Mouse (Mus musculus) liver, adult 2 months (tissue): ENCODE results near the gene Usp20. TPM values are rescaled to one million over a fixed set of nuclear protein-coding genes. Genes with fewer than 3 reads are reported as not detected.

Experiments used
- DNase-seq: peaks from one replicate; pipeline ENCODE4 v3.0.0-alpha.2; 2011; ENCODE audit warnings: low read depth, low spot score; ENCODE audit errors: extremely low read depth
- H3K27ac ChIP-seq: fragments of 200-500 bp; replicated peaks from 2 replicates; pipeline ENCODE4 v1.5.1; 2012; ENCODE audit warnings: low read depth, mild to moderate bottlenecking, control low read depth, inconsistent platforms, low read length; ENCODE audit not compliant: insufficient read depth
- H3K27me3 ChIP-seq: fragments of 200-500 bp; 2 replicates; pipeline ENCODE4 v1.6.1; 2012; ENCODE audit warnings: mild to moderate bottlenecking, moderate library complexity, low read length, inconsistent platforms; ENCODE audit not compliant: control insufficient read depth, insufficient read depth
- H3K36me3 ChIP-seq: fragments of 200-500 bp; 2 replicates; pipeline ENCODE4 v1.6.1; 2012; ENCODE audit warnings: low read length, inconsistent platforms; ENCODE audit not compliant: control insufficient read depth, insufficient read depth
- H3K4me1 ChIP-seq: fragments of 200-500 bp; 2 replicates; pipeline ENCODE4 v1.6.1; 2011; ENCODE audit warnings: low read length; ENCODE audit not compliant: control insufficient read depth, insufficient read depth
- H3K4me3 ChIP-seq: fragments of 200-500 bp; 2 replicates; pipeline ENCODE4 v1.5.1; 2011; ENCODE audit warnings: low read depth, mild to moderate bottlenecking, control low read depth, low read length, moderate library complexity; ENCODE audit not compliant: insufficient read depth
- H3K79me2 ChIP-seq: fragments of 200-500 bp; 2 replicates; pipeline ENCODE4 v1.6.1; 2012; ENCODE audit warnings: inconsistent platforms, mild to moderate bottlenecking, low read length, moderate library complexity; ENCODE audit not compliant: control insufficient read depth, insufficient read depth
- H3K9ac ChIP-seq: fragments of 200-500 bp; 2 replicates; pipeline ENCODE4 v1.6.1; 2012; ENCODE audit warnings: low read depth, mild to moderate bottlenecking, control low read depth, inconsistent platforms, low read length
- CTCF ChIP-seq: fragments of 200-500 bp; IDR thresholded peaks from 2 replicates; pipeline ENCODE4 v1.5.1; 2011; ENCODE audit warnings: low read depth, low read length, control low read depth
- POLR2A ChIP-seq: fragments of 200-500 bp; IDR thresholded peaks from 2 replicates; pipeline ENCODE4 v1.6.1; 2011; ENCODE audit warnings: low read length, control low read depth; ENCODE audit not compliant: insufficient read depth; ENCODE audit errors: extremely low read depth
- WGBS: fragments of 180-500 bp; shearing (Covaris S2); methylation state at CpG from one replicate; pipeline ENCODE4 v1.1.7; 2018; 5-methylcytosine and 5-hydroxymethylcytosine counted together
- polyA plus RNA-seq: library from polyadenylated mRNA; depleted of rRNA; stranded (reverse); fragments of >200 nt; gene quantifications from 2 replicates; pipeline ENCODE4 v1.2.3, GENCODE M21; 2012
- total RNA-seq: library from RNA; depleted of rRNA; stranded (reverse); fragments of >200 nt; gene quantifications from 2 replicates; pipeline ENCODE4 v1.2.3, GENCODE M21; 2014

The Usp20 gene
- total and polyA plus RNA-seq, 2 experiments, result 3.0 to 6.0 TPM

GRCm38 (mm10) chr2:31040487-31040886 is 58.4 kb downstream of the Usp20 start:
- WGBS, result 88% methylated on average over 3 of the region's 3 CpGs
- Histone ChIP-seq H3K4me1 (no peaks in the 10 kb centered on the region), H3K36me3 (peaks cover 19% of the 10 kb centered on the region), H3K27me3 (no peaks in the 10 kb centered on the region), H3K4me3 (no peak overlapping the region), H3K79me2 (no peaks in the 10 kb centered on the region), H3K9ac (no peak overlapping the region), H3K27ac (no peak overlapping the region)
- no peak for DNase-seq
- no peak for TF ChIP-seq POLR2A

- peaks cover 11% of the 10 kb centered on the region for H3K36me3 ChIP-seq
- H3K79me2 ChIP-seq, result no peaks in the 10 kb centered on the region
- DNase-seq, result no peak
- no peaks in the 10 kb centered on the region for H3K27me3 ChIP-seq
- TF ChIP-seq CTCF, result no peak
- TF ChIP-seq POLR2A, result no peak
- H3K4me3 ChIP-seq, result no peak overlapping the region
- no peak overlapping the region for H3K9ac ChIP-seq
- H3K27ac ChIP-seq, result no peak overlapping the region
- 94% methylated on average over 6 of the region's 6 CpGs for WGBS
- no peaks in the 10 kb centered on the region for H3K4me1 ChIP-seq
These were observed 59.3 kb downstream of the Usp20 start for GRCm38 (mm10) chr2:31041386-31041785.

DNA sequence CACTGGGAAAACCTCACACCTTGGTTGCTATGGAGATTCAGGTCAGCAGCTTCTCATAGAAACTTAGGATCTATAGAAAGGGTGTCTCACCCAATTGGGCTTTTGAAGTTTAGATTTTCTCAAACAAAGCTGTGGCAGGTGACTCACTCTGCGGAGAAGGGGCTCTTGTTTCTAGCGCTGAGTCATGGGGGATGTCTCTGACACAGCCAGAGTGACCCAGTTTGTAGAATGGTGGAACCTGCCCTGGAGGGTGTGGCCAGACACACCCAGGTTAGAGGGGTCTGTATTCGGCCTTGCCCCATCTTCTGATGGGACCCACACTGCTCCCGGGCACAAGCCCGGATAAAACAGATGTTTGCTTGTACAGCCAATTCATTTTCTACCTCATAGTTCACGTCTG is 60.8 kb downstream of the Usp20 start:
- WGBS, result 95% methylated on average over 6 of the region's 6 CpGs
- Histone ChIP-seq H3K36me3 (peaks cover 5% of the 10 kb centered on the region; the same call in 1 of the 2 replicates), H3K79me2 (no peaks in the 10 kb centered on the region)

GRCm38 (mm10) chr2:31043856-31044255 is 61.8 kb downstream of the Usp20 start:
- Histone ChIP-seq H3K79me2 (no peaks in the 10 kb centered on the region), H3K27me3 (no peaks in the 10 kb centered on the region), H3K4me1 (no peaks in the 10 kb centered on the region), H3K4me3 (no peak overlapping the region), H3K9ac (no peak overlapping the region), H3K36me3 (peaks cover 3% of the 10 kb centered on the region; the same call in 1 of the 2 replicates), H3K27ac (no peak overlapping the region)
- whole genome bisulfite sequencing, result 97% methylated on average over 1 of the region's 1 CpGs
- DNase-seq, result no peak
- TF ChIP-seq POLR2A (no peak), CTCF (no peak)

More for the DNA sequence above, 60.8 kb downstream of the Usp20 start:
- TF ChIP-seq POLR2A (no peak), CTCF (no peak)
- DNase-seq, result no peak
- Histone ChIP-seq H3K4me1 (no peaks in the 10 kb centered on the region), H3K27ac (no peak overlapping the region), H3K4me3 (no peak overlapping the region), H3K27me3 (no peaks in the 10 kb centered on the region), H3K9ac (no peak overlapping the region)

DNA sequence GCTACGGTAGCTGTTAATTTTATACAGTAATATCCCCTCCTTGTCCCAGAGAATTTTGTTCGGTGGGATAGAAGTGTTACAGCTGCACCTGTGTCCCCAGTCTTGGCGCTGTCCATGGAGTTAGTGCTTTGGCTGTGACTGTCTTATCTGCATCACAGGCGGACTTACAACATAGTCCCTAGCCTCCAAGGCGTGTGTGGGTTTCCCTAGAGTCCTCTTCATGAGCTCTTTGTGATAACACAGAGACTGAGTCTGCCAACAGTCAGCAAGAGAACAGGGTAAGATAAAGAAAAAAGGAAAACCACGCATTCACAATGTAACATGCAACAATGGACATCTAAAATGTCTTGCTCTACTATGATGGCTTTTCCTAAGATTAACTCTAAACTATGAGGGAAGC is 66.0 kb downstream of the Usp20 start:
- no peaks in the 10 kb centered on the region; the same call in 1 of the 2 replicates for H3K36me3 ChIP-seq
- H3K9ac ChIP-seq, result no peak overlapping the region
- no peak overlapping the region for H3K4me3 ChIP-seq
- no peak overlapping the region for H3K27ac ChIP-seq
- no peak for DNase-seq
- H3K27me3 ChIP-seq, result no peaks in the 10 kb centered on the region
- no peak for TF ChIP-seq POLR2A
- H3K4me1 ChIP-seq, result no peaks in the 10 kb centered on the region
- no peaks in the 10 kb centered on the region for H3K79me2 ChIP-seq
- 93% methylated on average over 6 of the region's 6 CpGs for WGBS

DNA sequence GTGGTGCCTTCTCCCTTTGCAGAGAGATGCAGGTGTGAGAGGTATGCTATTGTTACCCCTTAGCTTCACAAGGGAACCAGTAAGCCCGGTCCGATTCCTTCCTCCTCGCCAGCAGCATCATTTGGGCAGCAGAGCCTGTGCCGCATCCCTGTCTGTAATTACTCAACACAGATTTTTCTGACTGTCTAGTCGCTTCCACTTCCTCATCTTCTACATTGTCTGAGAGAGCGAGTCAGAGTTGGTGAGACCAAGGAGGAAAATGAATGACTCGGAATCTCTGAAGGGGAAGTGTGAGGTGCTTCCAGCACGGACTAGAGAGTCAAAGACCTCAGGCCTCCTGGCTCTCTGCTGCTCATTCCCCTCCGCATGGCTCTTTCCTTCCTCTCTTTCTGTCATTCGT is 70.4 kb downstream of the Usp20 start:
- H3K79me2 ChIP-seq, result no peaks in the 10 kb centered on the region
- H3K4me1 ChIP-seq, result no peaks in the 10 kb centered on the region
- TF ChIP-seq POLR2A, result no peak
- no peak for TF ChIP-seq CTCF
- peaks cover 17% of the 10 kb centered on the region for H3K36me3 ChIP-seq
- peak; percentile 44 for DNase-seq
- H3K9ac ChIP-seq, result no peak overlapping the region
- WGBS, result 86% methylated on average over 10 of the region's 10 CpGs
- no peak overlapping the region for H3K4me3 ChIP-seq
- H3K27ac ChIP-seq, result no peak overlapping the region
- no peaks in the 10 kb centered on the region for H3K27me3 ChIP-seq

GRCm38 (mm10) chr2:31053426-31053825 is 71.3 kb downstream of the Usp20 start:
- H3K36me3 ChIP-seq, result peaks cover 20% of the 10 kb centered on the region
- no peak overlapping the region for H3K27ac ChIP-seq
- no peaks in the 10 kb centered on the region for H3K4me1 ChIP-seq
- no peak overlapping the region for H3K4me3 ChIP-seq
- H3K79me2 ChIP-seq, result no peaks in the 10 kb centered on the region
- no peak for DNase-seq
- TF ChIP-seq POLR2A (no peak), CTCF (no peak)
- no peak overlapping the region for H3K9ac ChIP-seq
- WGBS, result 94% methylated on average over 13 of the region's 13 CpGs
- H3K27me3 ChIP-seq, result no peaks in the 10 kb centered on the region
